Mouse (Mus musculus) heart, embryonic 12.5 days (tissue): ENCODE measurements around the gene Ogt. TPM values are rescaled to one million over a fixed set of nuclear protein-coding genes. Genes with fewer than 3 reads are reported as not detected.

Experiments
- polyA plus RNA-seq: library from polyadenylated mRNA; unstranded; fragments of >200 nt; fragmentation: Nextera tagmentation; extraction: Ambion mirVana; gene quantifications from 2 replicates; pipeline ENCODE4 v1.2.1, GENCODE M21; 2016

The Ogt gene
- polyA plus RNA-seq, 1 experiment from 2014 or later = 119 TPM

Other genes with a start within 250 kb of the Ogt start
- 29.9 and 30.0 TPM in 2 replicates for gene Zmym3, start 219.2 kb upstream of the Ogt start, polyA plus RNA-seq
- gene Nono, start 210.7 kb upstream of the Ogt start, polyA plus RNA-seq = 290 and 312 TPM in 2 replicates
- 52.7 and 54.9 TPM in 2 replicates for gene Itgb1bp2, start 191.0 kb upstream of the Ogt start, polyA plus RNA-seq
- gene Taf1, start 107.3 kb upstream of the Ogt start, polyA plus RNA-seq = 12.5 TPM in 2 replicates
- gene Cxcr3, start 94.2 kb downstream of the Ogt start, polyA plus RNA-seq = 0.09 TPM in 1 of 2 replicates, not detected in the other
- gene Gm4779, start 154.4 kb downstream of the Ogt start, polyA plus RNA-seq = 0.41 and 0.56 TPM in 2 replicates
- 0.10 and 0.20 TPM in 2 replicates for gene 8030474K03Rik, start 154.6 kb downstream of the Ogt start, polyA plus RNA-seq
- gene Nhsl2, start 209.3 kb downstream of the Ogt start, polyA plus RNA-seq = 23.6 and 25.5 TPM in 2 replicates